Mouse (Mus musculus) liver, embryonic 14.5 days (tissue): ENCODE data around the gene Pced1b. TPM values are rescaled to one million over a fixed set of nuclear protein-coding genes. Genes with fewer than 3 reads are reported as not detected.

Experiments used
- ATAC-seq: fragments of 200-750 bp; cut with Nextera tagmentation; 2 replicates; pipeline ENCODE4 v1.8.0; 2017; ENCODE audit warnings: moderate number of reproducible peaks, mild to moderate bottlenecking, moderate library complexity; ENCODE audit not compliant: insufficient read depth
- DNase-seq, 3 experiments: peaks; one replicate each; pipeline ENCODE4 v3.0.0-alpha.2; 2012 to 2013; ENCODE audit warnings: low read depth in 3 of 3, low spot score in 3 of 3
- H3K27ac ChIP-seq: fragments of 300-500 bp; sonication (generic); 2 replicates; pipeline ENCODE4 v1.5.1; 2014; ENCODE audit warnings: moderate library complexity, mild to moderate bottlenecking, control low read depth, inconsistent platforms
- H3K27me3 ChIP-seq: fragments of 300-500 bp; sonication (generic); 2 replicates; pipeline ENCODE4 v1.6.1; 2014; ENCODE audit warnings: mild to moderate bottlenecking, low read length, moderate library complexity; ENCODE audit not compliant: control insufficient read depth, insufficient read depth
- H3K36me3 ChIP-seq: fragments of 300-500 bp; sonication (generic); replicated peaks from 2 replicates; pipeline ENCODE4 v1.6.1; 2014; ENCODE audit warnings: low read depth; ENCODE audit not compliant: control insufficient read depth, insufficient read depth
- H3K4me1 ChIP-seq, 2 experiments: fragments of 200-500 bp in 1 of 2; fragments of 300-500 bp in 1 of 2; sonication (generic) in 1 of 2; replicated peaks; 2 replicates each; pipeline ENCODE4 v1.6.1; 2012 to 2014; ENCODE audit warnings: antibody characterized with exemption in 1 of 2, inconsistent platforms in 1 of 2, low read length in 1 of 2; ENCODE audit not compliant: control insufficient read depth in 2 of 2, insufficient read depth in 2 of 2
- H3K4me2 ChIP-seq: fragments of 300-500 bp; sonication (generic); 2 replicates; pipeline ENCODE4 v1.6.1; 2014; ENCODE audit warnings: low read depth, mild to moderate bottlenecking, control low read depth, moderate library complexity
- H3K4me3 ChIP-seq, 2 experiments: fragments of 200-500 bp in 1 of 2; fragments of 300-500 bp in 1 of 2; sonication (generic) in 1 of 2; 2 replicates each; pipeline ENCODE4 v1.5.1; 2012 to 2014; ENCODE audit warnings: low read depth in 2 of 2, low read length in 2 of 2, mild to moderate bottlenecking in 2 of 2, control low read depth in 1 of 2, inconsistent platforms in 1 of 2, moderate library complexity in 1 of 2; ENCODE audit not compliant: insufficient read depth in 1 of 2
- H3K9ac ChIP-seq: fragments of 300-500 bp; sonication (generic); replicated peaks from 2 replicates; pipeline ENCODE4 v1.6.1; 2014; ENCODE audit warnings: mild to moderate bottlenecking, control low read depth, moderate library complexity
- H3K9me3 ChIP-seq: fragments of 300-500 bp; sonication (generic); 2 replicates; pipeline ENCODE4 v1.6.1; 2016; ENCODE audit warnings: low read length, mixed read lengths; ENCODE audit not compliant: control insufficient read depth
- CTCF ChIP-seq: IDR thresholded peaks from 2 replicates; pipeline ENCODE4 v1.5.1; 2016; ENCODE audit warnings: antibody characterized with exemption, low read depth, control low read depth
- EP300 ChIP-seq: IDR thresholded peaks from 2 replicates; pipeline ENCODE4 v1.6.1; 2016; ENCODE audit warnings: antibody characterized with exemption, low read depth
- WGBS: fragments of 180-500 bp; shearing (Covaris S2); extraction: QIAGEN DNeasy Blood & Tissue Kit; methylation state at CpG from one replicate; pipeline ENCODE4 v1.1.7; 2014; ENCODE audit not compliant: insufficient replicate concordance; 5-methylcytosine and 5-hydroxymethylcytosine counted together
- polyA plus RNA-seq, 2 experiments: library from polyadenylated mRNA; depleted of rRNA in 1 of 2; stranded (reverse) in 1 of 2; unstranded in 1 of 2; fragments of >200 nt; fragmentation: Nextera tagmentation in 1 of 2; extraction: Ambion mirVana in 1 of 2; gene quantifications; 2 replicates each; pipeline versions ENCODE4 v1.2.1 to v1.2.3; 2012 to 2014

The Pced1b gene
- polyA plus RNA-seq, 2 experiments, result 5.7 to 8.2 TPM

DNA sequence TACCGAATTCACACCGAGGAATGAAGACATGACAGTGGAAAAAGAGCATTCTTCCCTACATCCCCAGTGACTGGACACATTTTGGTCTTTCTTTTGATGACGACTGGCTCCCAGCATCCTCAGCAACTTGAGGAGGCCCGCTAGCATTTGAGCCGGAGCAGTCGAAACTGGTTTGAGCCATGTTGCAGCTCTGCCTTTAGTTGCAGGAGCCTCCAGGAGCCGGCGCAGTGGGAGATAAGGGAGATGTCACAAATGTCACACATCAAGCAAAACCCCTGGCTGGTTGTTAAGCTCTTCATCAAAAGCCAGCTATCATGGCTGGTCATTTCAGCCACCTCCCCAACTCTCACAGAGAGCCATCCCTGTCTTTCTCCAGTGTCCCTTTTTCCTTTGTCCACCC, 157.6 kb downstream of the Pced1b start:
- no peak for TF ChIP-seq CTCF
- TF ChIP-seq EP300, result no peak
- ATAC-seq (peak; percentile 74), DNase-seq (no peak)
- Histone ChIP-seq H3K27ac (no peak overlapping the region), H3K9ac (no peak overlapping the region), H3K4me2 (no peak overlapping the region), H3K4me1 (peaks cover 9 to 15% of the 10 kb centered on the region in 2 experiments; a peak in 3 of 4 replicates), H3K9me3 (no peaks in the 10 kb centered on the region), H3K36me3 (no peaks in the 10 kb centered on the region), H3K4me3 (no peak overlapping the region), H3K27me3 (no peaks in the 10 kb centered on the region)
- WGBS, result 48% methylated on average over 8 of the region's 8 CpGs

DNA sequence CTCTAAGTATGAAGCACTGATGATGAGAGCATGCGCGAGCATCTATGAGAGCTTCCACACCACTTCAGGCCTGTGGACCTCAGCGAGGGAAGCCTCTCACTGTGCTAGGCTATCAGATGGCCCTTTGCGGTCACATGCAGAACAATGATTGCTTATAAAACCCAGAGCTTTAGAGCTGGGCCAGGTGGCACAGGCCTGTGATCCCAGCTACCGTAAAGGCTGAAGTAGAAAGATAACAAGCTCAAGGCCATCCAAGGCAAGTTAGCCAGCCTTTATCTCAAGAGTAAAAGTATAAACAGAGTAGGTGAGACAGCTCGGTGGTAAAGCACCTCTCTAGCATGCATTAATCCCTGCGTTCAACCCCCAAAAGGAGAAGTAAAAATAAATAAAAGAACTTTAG, 158.1 kb downstream of the Pced1b start:
- WGBS, result 21% methylated on average over 7 of the region's 7 CpGs
- Histone ChIP-seq H3K4me1 (peaks cover 9 to 15% of the 10 kb centered on the region in 2 experiments; a peak in 3 of 4 replicates), H3K27me3 (no peaks in the 10 kb centered on the region), H3K4me2 (no peak overlapping the region), H3K36me3 (no peaks in the 10 kb centered on the region), H3K9me3 (no peaks in the 10 kb centered on the region), H3K4me3 (no peak overlapping the region), H3K27ac (no peak overlapping the region; the same call in 1 of the 2 replicates), H3K9ac (no peak overlapping the region)
- peak in 2 of 3 experiments; percentile 28 to 55 for DNase-seq
- peak; percentile 96 for ATAC-seq
- TF ChIP-seq CTCF, result no peak
- TF ChIP-seq EP300, result peak; percentile 80

DNA sequence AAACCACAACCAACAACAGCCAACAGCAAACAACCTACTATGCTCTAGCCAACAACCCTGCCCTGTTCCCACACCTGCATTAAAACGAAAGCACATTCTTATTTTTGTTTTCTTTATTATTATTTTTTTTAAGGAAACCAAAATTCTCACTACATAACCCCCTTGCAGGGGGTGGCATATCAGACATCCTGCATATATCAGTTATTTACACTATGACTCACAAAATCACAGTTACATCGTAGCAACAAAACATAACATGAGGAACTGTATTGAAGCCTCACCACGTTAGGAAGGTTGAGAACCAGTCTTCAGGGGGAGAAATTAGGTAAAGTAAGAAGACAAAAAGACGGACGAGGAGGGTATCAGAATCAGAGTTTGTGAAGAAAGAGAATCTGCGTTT, 159.2 kb downstream of the Pced1b start:
- Histone ChIP-seq H3K4me1 (peaks cover 9 to 15% of the 10 kb centered on the region in 2 experiments; a peak in 3 of 4 replicates), H3K36me3 (no peaks in the 10 kb centered on the region), H3K4me3 (no peak overlapping the region), H3K9me3 (no peaks in the 10 kb centered on the region), H3K9ac (no peak overlapping the region), H3K27ac (no peak overlapping the region), H3K27me3 (no peaks in the 10 kb centered on the region), H3K4me2 (no peak overlapping the region)
- WGBS, result 63% methylated on average over 6 of the region's 6 CpGs
- no peak for ATAC-seq
- no peak for DNase-seq
- TF ChIP-seq EP300, result no peak
- no peak for TF ChIP-seq CTCF

GRCm38 (mm10) chr15:97407496-97408454, 160.9 kb downstream of the Pced1b start:
- no peaks in the 10 kb centered on the region for H3K27me3 ChIP-seq
- ATAC-seq, result no peak
- no peak for DNase-seq
- no peak overlapping the region for H3K4me3 ChIP-seq
- H3K36me3 ChIP-seq, result no peaks in the 10 kb centered on the region
- H3K9me3 ChIP-seq, result no peaks in the 10 kb centered on the region
- H3K27ac ChIP-seq, result no peak overlapping the region
- peaks cover 9 to 15% of the 10 kb centered on the region in 2 experiments; a peak in 3 of 4 replicates for H3K4me1 ChIP-seq
- WGBS, result 61% methylated on average over 17 of the region's 17 CpGs
- TF ChIP-seq CTCF, result no peak
- no peak for TF ChIP-seq EP300
- no peak overlapping the region for H3K4me2 ChIP-seq
- no peak overlapping the region for H3K9ac ChIP-seq

DNA sequence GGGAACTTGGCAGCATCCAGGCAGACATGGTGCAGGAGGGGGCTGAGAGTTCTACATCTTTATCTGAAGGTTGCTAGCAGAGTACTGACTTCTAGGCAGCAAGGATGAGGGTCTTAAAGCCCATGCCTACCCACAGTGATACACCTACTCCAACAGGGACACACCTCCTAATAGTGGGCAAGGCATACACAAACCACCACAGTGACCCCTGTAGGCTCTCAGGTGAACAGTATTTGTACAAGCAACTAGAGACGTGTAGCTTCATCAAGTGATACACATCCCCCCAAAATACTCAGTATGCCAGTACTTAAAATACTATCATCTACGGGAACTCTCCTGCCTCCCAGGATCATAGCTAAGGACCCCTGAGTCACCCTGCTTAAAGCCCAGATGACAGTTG, 164.2 kb downstream of the Pced1b start:
- no peak overlapping the region for H3K4me2 ChIP-seq
- H3K4me1 ChIP-seq, result peaks cover 0 to 3% of the 10 kb centered on the region in 2 experiments; a peak in 2 of 4 replicates
- no peaks in the 10 kb centered on the region for H3K27me3 ChIP-seq
- WGBS, result 64% methylated on average over 2 of the region's 2 CpGs
- H3K27ac ChIP-seq, result no peak overlapping the region
- H3K4me3 ChIP-seq, result no peak overlapping the region
- no peak overlapping the region for H3K9ac ChIP-seq
- DNase-seq, result no peak
- no peaks in the 10 kb centered on the region for H3K36me3 ChIP-seq
- H3K9me3 ChIP-seq, result no peaks in the 10 kb centered on the region
- TF ChIP-seq EP300, result no peak
- TF ChIP-seq CTCF, result peak; percentile 45
- ATAC-seq, result no peak
